Mouse (Mus musculus): ENCODE results near the gene Arl15. TPM values are rescaled to one million over a fixed set of nuclear protein-coding genes. Genes with fewer than 3 reads are reported as not detected.

Arl15 gene
- polyA plus RNA-seq, 1 experiment from 2014 or later, result 6.7 TPM

DNA sequence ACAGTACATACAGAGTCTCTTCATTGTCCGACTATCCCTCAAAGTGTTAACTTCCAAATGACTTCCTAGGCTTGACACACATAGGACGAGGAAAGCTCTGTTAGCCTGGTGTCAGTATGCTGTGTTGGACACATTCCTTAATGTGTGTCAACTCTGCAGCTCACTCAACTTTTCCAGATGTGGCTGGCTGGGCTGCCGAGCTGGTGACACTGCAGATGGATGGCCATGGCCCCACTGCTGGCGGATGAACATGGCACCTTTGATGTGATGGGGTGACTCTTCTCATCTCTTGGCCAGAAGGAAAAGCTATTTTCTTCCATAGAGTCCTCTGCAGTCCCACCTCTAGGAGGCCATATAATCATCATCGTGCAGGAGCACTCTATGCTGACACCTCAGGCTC, 375.8 kb downstream of the Arl15 start:
- H3K4me2 ChIP-seq (replicated peaks), result no peak overlapping the region
- no peak overlapping the region for H3K4me3 ChIP-seq (replicated peaks)
- no peak overlapping the region for H3K27ac ChIP-seq
- no peaks in the 10 kb centered on the region for H3K9me3 ChIP-seq
- no peak for ATAC-seq
- no peaks in the 10 kb centered on the region for H3K36me3 ChIP-seq
- H3K27me3 ChIP-seq (replicated peaks), result no peaks in the 10 kb centered on the region
- H3K9ac ChIP-seq, result no peak overlapping the region
- 81% methylated on average over 5 of the region's 5 CpGs for WGBS
- H3K4me1 ChIP-seq (replicated peaks), result no peaks in the 10 kb centered on the region

DNA sequence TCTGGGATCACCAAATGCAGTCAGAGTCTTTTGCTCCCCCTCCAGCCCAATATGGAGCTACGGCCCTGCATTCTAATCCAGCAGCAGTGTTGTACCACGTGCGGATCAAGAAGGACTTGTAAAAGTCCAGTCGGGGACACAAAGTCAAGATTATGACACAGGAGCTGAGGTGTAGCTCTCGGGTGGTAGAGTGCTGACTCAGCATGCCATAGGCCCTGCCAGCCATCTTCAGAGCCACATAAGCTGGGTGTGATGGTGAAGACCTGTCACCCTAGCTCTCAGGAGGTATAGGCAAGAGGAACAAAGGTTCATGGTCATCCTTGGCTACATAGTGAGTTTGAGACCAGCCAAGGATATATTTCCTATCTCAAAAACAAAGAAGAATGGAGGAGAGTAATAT, 377.2 kb downstream of the Arl15 start:
- H3K9ac ChIP-seq, result no peak overlapping the region
- 85% methylated on average over 5 of the region's 5 CpGs for WGBS
- H3K9me3 ChIP-seq, result no peaks in the 10 kb centered on the region
- H3K4me3 ChIP-seq (replicated peaks), result no peak overlapping the region
- H3K27me3 ChIP-seq (replicated peaks), result no peaks in the 10 kb centered on the region
- ATAC-seq, result no peak
- H3K36me3 ChIP-seq, result no peaks in the 10 kb centered on the region
- no peak overlapping the region for H3K27ac ChIP-seq
- no peak overlapping the region for H3K4me2 ChIP-seq (replicated peaks)
- no peaks in the 10 kb centered on the region for H3K4me1 ChIP-seq (replicated peaks)

- no peak overlapping the region for H3K9ac ChIP-seq
- no peaks in the 10 kb centered on the region for H3K9me3 ChIP-seq
- WGBS, result 74% methylated on average over 7 of the region's 7 CpGs
- H3K36me3 ChIP-seq, result no peaks in the 10 kb centered on the region
- H3K4me1 ChIP-seq (replicated peaks), result no peaks in the 10 kb centered on the region
- H3K27ac ChIP-seq, result no peak overlapping the region
- no peak for ATAC-seq
- no peak overlapping the region for H3K4me3 ChIP-seq (replicated peaks)
- no peaks in the 10 kb centered on the region for H3K27me3 ChIP-seq (replicated peaks)
- no peak overlapping the region for H3K4me2 ChIP-seq (replicated peaks)
These were observed 393.8 kb downstream of the Arl15 start for GRCm38 (mm10) chr13:114188107-114188506.

DNA sequence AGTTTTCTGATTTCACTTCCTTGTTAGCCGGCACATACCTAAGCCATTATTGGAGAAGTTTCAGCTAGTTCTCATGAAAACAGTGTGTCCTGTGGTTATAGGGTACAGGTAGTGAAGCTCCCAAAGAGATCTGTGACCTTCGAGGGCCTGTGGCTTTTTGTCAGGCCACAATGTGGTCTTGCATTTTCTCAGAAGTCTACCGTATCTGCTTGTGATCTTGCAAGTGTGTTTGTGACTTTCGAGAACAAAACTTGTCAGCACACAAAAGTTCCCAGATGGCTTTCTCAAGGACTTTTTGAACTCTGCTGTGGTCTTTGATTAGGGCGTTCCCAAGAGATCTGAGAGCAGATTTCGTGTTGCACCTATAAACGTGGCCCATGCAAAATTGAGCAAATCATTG, 394.5 kb downstream of the Arl15 start:
- no peak overlapping the region for H3K4me3 ChIP-seq (replicated peaks)
- ATAC-seq, result no peak
- no peaks in the 10 kb centered on the region for H3K27me3 ChIP-seq (replicated peaks)
- H3K9ac ChIP-seq, result no peak overlapping the region
- H3K27ac ChIP-seq, result no peak overlapping the region
- H3K4me2 ChIP-seq (replicated peaks), result no peak overlapping the region
- H3K9me3 ChIP-seq, result no peaks in the 10 kb centered on the region
- no peaks in the 10 kb centered on the region for H3K36me3 ChIP-seq
- WGBS, result 92% methylated on average over 7 of the region's 7 CpGs
- no peaks in the 10 kb centered on the region for H3K4me1 ChIP-seq (replicated peaks)

DNA sequence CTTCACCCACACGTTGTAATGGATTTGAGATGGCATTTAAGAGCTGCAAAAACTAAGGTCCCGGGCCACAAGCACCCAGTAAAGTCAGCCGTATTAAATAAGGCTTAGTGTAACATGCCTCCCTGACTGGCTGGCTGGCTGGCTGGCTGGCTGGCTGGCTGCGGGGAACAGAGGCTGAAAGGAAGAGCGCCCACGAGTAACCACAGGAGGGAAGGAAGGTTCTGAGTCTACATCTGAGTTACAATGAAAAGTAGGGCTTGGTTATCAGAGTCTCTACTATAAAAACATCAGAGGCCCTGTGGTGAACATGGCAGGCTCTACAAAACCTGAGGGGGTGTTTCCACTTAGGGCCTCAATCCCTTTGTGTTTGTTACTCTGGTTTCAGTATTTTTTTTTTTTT, 395.1 kb downstream of the Arl15 start:
- Histone ChIP-seq H3K36me3 (no peaks in the 10 kb centered on the region), H3K4me2 (replicated peaks) (no peak overlapping the region), H3K9me3 (no peaks in the 10 kb centered on the region), H3K9ac (no peak overlapping the region), H3K27ac (no peak overlapping the region), H3K4me1 (replicated peaks) (no peaks in the 10 kb centered on the region), H3K4me3 (replicated peaks) (no peak overlapping the region), H3K27me3 (replicated peaks) (no peaks in the 10 kb centered on the region)
- no peak for ATAC-seq
- 85% methylated on average over 6 of the region's 6 CpGs for WGBS

- ATAC-seq, result no peak
- Histone ChIP-seq H3K27me3 (replicated peaks) (no peaks in the 10 kb centered on the region), H3K4me3 (replicated peaks) (no peak overlapping the region), H3K4me2 (replicated peaks) (no peak overlapping the region), H3K9ac (no peak overlapping the region), H3K4me1 (replicated peaks) (no peaks in the 10 kb centered on the region), H3K27ac (no peak overlapping the region), H3K36me3 (no peaks in the 10 kb centered on the region), H3K9me3 (no peaks in the 10 kb centered on the region)
- WGBS, result 75% methylated on average over 10 of the region's 10 CpGs
These were observed 396.6 kb downstream of the Arl15 start for GRCm38 (mm10) chr13:114190898-114191297.

DNA sequence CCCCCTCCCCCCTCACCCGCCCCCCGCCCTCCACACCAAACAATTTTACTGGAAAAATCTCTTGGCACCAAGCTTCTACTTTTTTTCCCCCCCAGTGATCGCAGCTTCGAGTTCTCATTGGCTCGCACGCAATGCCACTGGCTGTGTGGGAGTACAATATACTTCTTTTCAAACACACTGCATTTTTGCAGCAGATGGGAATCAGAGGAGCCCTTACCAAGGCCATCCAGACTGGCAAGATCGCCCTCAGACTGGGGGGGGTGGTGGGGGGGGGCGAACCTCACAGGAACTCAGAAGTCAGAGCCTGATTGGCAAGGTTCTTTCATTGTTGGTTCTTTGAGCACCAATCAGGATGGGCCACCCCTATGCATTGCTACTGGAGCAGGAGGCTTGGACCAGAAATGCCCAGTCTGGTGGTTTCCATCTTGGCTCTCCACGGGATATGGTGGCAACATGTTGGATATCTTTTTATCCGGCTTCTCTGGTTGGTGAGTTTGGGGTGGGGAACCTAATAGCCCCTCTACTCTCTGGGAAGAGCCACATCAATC, 404.0 kb downstream of the Arl15 start:
- 0 out of 2 replicates have a peak, but pooled peaks cover 4% of the 10 kb centered on the region for H3K4me1 ChIP-seq (replicated peaks)
- H3K4me2 ChIP-seq (replicated peaks), result no peak overlapping the region
- H3K4me3 ChIP-seq (replicated peaks), result no peak overlapping the region
- no peak for ATAC-seq
- H3K27me3 ChIP-seq (replicated peaks), result no peaks in the 10 kb centered on the region
- WGBS, result 90% methylated on average over 10 of the region's 10 CpGs
- no peaks in the 10 kb centered on the region for H3K36me3 ChIP-seq
- H3K27ac ChIP-seq, result no peak overlapping the region
- H3K9ac ChIP-seq, result no peak overlapping the region
- no peaks in the 10 kb centered on the region for H3K9me3 ChIP-seq

DNA sequence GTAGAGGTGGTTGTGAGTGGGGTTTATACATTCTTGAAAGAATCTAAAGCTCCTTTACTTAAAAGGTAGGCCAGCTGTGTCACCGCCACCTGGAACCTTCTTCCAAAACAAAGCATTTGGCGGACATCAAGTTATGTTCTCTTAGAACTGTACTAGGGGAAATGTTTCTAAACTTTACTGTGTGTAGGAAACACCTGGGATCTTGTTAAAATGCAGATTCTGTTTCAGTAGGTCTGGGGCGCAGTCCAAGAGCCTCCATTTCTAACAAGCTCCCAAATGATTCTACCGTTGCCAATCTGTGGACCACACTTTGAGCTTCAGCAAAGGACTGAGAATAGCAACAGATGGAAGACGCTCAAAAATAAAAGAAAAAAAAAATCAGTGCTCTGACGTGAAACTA, 405.4 kb downstream of the Arl15 start:
- H3K4me1 ChIP-seq (replicated peaks), result 0 out of 2 replicates have a peak, but pooled peaks cover 4% of the 10 kb centered on the region
- H3K9me3 ChIP-seq, result no peaks in the 10 kb centered on the region
- H3K27ac ChIP-seq, result no peak overlapping the region
- H3K4me3 ChIP-seq (replicated peaks), result no peak overlapping the region
- no peaks in the 10 kb centered on the region for H3K27me3 ChIP-seq (replicated peaks)
- H3K36me3 ChIP-seq, result no peaks in the 10 kb centered on the region
- no peak overlapping the region for H3K9ac ChIP-seq
- no peak for ATAC-seq
- WGBS, result 89% methylated on average over 6 of the region's 6 CpGs
- H3K4me2 ChIP-seq (replicated peaks), result no peak overlapping the region

DNA sequence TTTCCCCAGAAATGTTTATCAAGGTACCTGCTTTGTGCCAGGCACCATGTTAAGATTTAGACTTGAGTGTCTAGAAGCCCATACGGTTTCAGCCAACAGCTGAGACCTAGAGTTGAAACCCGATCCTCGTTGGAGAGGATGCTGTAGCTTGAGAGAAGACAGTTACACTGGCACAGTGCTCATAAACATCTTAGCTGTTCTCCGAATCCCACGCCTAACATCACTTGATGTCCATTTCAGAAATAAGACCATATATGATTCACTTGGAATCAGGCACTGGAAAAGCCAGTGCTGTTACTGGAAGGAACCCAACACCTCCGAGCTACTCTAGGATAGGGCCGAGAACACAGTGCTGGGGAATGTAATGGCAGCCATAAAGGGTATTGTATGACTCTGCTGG, 406.2 kb downstream of the Arl15 start:
- Histone ChIP-seq H3K36me3 (no peaks in the 10 kb centered on the region), H3K27me3 (replicated peaks) (no peaks in the 10 kb centered on the region), H3K4me2 (replicated peaks) (no peak overlapping the region), H3K4me3 (replicated peaks) (no peak overlapping the region), H3K9me3 (no peaks in the 10 kb centered on the region), H3K4me1 (replicated peaks) (0 out of 2 replicates have a peak, but pooled peaks cover 4% of the 10 kb centered on the region), H3K9ac (no peak overlapping the region), H3K27ac (no peak overlapping the region)
- ATAC-seq, result no peak
- WGBS, result 69% methylated on average over 7 of the region's 7 CpGs

GRCm38 (mm10) chr13:114202806-114203570, 408.7 kb downstream of the Arl15 start:
- Histone ChIP-seq H3K9me3 (no peaks in the 10 kb centered on the region), H3K9ac (no peak overlapping the region)
- 90% methylated on average over 15 of the region's 15 CpGs for WGBS

More at GRCm38 (mm10) chr13:114202806-114203570, 408.7 kb downstream of the Arl15 start:
- Histone ChIP-seq H3K4me2 (replicated peaks) (no peak overlapping the region), H3K36me3 (no peaks in the 10 kb centered on the region), H3K27ac (no peak overlapping the region), H3K4me1 (replicated peaks) (0 out of 2 replicates have a peak, but pooled peaks cover 4% of the 10 kb centered on the region), H3K4me3 (replicated peaks) (no peak overlapping the region), H3K27me3 (replicated peaks) (no peaks in the 10 kb centered on the region)
- no peak for ATAC-seq

Other genes starting within 250 kb of the Arl15 start
- gene Snx18, start 175.9 kb upstream of the Arl15 start, polyA plus RNA-seq (2015; fragmentation: Nextera tagmentation; extraction: Ambion mirVana), result 18.1 and 20.3 TPM in 2 replicates
- not detected in 2 replicates for gene Hspb3, start 130.8 kb upstream of the Arl15 start, polyA plus RNA-seq (2015; fragmentation: Nextera tagmentation; extraction: Ambion mirVana)

All from intestine, embryonic 15.5 days (tissue).